Mouse (Mus musculus) hindbrain, embryonic 14.5 days (tissue): ENCODE results near the gene Slc12a8. TPM values are rescaled to one million over a fixed set of nuclear protein-coding genes. Genes with fewer than 3 reads are reported as not detected.

ENCODE experiments used
- ATAC-seq: fragments of 200-750 bp; cut with Nextera tagmentation; 2 replicates; pipeline ENCODE4 v1.8.0; 2017; ENCODE audit warnings: moderate number of reproducible peaks, mild to moderate bottlenecking, moderate TSS enrichment, moderate library complexity; ENCODE audit not compliant: low FRiP score
- DNase-seq: peaks from one replicate; pipeline ENCODE4 v3.0.0-alpha.2; 2015; ENCODE audit warnings: low spot score
- H3K27ac ChIP-seq: fragments of 300-500 bp; sonication (generic); 2 replicates; pipeline ENCODE4 v1.5.1; 2014; ENCODE audit warnings: mild to moderate bottlenecking, moderate library complexity
- H3K27me3 ChIP-seq: fragments of 300-500 bp; sonication (generic); 2 replicates; pipeline ENCODE4 v1.6.1; 2014; ENCODE audit warnings: mild to moderate bottlenecking, low read length, mixed read lengths; ENCODE audit not compliant: control insufficient read depth, insufficient read depth
- H3K36me3 ChIP-seq: fragments of 300-500 bp; sonication (generic); replicated peaks from 2 replicates; pipeline ENCODE4 v1.6.1; 2014; ENCODE audit not compliant: control insufficient read depth, insufficient read depth
- H3K4me1 ChIP-seq: fragments of 300-500 bp; sonication (generic); replicated peaks from 2 replicates; pipeline ENCODE4 v1.6.1; 2014; ENCODE audit warnings: antibody characterized with exemption, low read length, mixed read lengths; ENCODE audit not compliant: control insufficient read depth, insufficient read depth
- H3K4me2 ChIP-seq: fragments of 300-500 bp; sonication (generic); replicated peaks from 2 replicates; pipeline ENCODE4 v1.6.1; 2014; ENCODE audit warnings: mild to moderate bottlenecking, moderate library complexity
- H3K4me3 ChIP-seq: fragments of 300-500 bp; sonication (generic); replicated peaks from 2 replicates; pipeline ENCODE4 v1.5.1; 2014; ENCODE audit warnings: mild to moderate bottlenecking, low read length
- H3K9ac ChIP-seq: fragments of 300-500 bp; sonication (generic); 2 replicates; pipeline ENCODE4 v1.6.1; 2014
- H3K9me3 ChIP-seq: fragments of 300-500 bp; sonication (generic); 2 replicates; pipeline ENCODE4 v1.6.1; 2016; ENCODE audit warnings: low read length; ENCODE audit not compliant: control insufficient read depth
- WGBS: fragments of 180-500 bp; shearing (Covaris S2); extraction: QIAGEN DNeasy Blood & Tissue Kit; methylation state at CpG from one replicate; pipeline ENCODE4 v1.1.7; 2014; 5-methylcytosine and 5-hydroxymethylcytosine counted together
- polyA plus RNA-seq: library from polyadenylated mRNA; unstranded; fragments of >200 nt; fragmentation: Nextera tagmentation; extraction: Ambion mirVana; gene quantifications from 2 replicates; pipeline ENCODE4 v1.2.1, GENCODE M21; 2014

The Slc12a8 gene
- polyA plus RNA-seq, 1 experiment from 2014 or later: 0.75 TPM

DNA sequence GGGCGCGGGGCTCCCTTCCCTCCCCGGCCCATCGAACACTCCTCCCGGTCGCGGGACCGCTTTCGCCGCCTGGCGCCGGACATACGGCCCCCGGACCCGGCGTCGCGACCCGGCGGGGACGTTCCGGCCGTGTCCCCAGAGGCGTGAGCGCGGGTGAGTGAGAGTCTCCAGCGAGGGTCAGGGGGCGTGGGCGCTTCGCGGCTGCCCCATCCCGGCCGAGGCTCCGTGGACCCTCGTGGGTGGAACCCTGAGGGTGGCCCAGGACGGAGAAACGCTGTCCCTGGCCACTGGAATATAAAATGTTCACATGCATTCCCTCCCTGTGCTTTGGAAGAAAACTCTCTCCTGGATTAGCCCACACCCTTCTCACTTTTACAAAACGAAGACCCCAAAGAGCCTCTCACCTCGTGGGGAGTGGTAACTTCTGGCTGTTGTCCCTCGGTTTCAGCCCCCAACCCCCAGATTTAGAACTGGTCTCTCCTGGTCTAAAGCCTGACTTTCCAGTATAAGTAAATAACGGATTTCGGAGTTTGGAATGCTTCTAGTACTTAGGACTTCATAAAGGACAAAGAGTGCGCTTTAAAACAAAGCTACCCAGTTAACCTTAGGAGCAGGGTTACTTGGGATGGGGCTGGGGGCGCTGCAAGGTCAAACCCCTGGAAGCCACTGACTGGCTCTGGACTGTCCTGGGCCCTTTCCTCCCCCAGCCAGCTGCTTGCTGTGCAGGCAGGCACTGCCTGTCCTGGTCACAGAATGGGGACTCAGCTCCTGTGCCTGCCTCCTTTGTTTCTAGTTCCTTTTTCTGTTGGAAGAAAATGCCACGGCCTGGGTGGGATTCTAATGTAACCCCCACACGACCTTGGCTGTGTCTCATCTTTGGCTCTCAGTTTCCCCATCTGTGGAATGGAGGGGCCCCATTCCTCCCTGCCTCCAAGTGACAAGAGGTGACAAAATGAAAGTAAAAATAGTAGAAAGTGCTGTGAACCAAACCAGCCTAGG lies 167.9 kb downstream of the Slc12a8 start:
- Histone ChIP-seq H3K4me3 (peak overlapping the region; percentile 75), H3K36me3 (no peaks in the 10 kb centered on the region), H3K9ac (peak overlapping the region; percentile 86), H3K27me3 (no peaks in the 10 kb centered on the region), H3K4me2 (peak overlapping the region; percentile 96), H3K4me1 (0 out of 2 replicates have a peak, but pooled peaks cover 5% of the 10 kb centered on the region), H3K27ac (peak overlapping the region; percentile 63), H3K9me3 (no peaks in the 10 kb centered on the region)
- DNase-seq: no peak
- peak; percentile 48; the same call in 1 of the 2 replicates for ATAC-seq
- WGBS: under 1% methylated on average over 43 of the region's 46 CpGs

- Histone ChIP-seq H3K4me3 (peak overlapping the region; percentile 75), H3K27ac (no peak overlapping the region), H3K4me1 (peaks cover 10% of the 10 kb centered on the region; the same call in 1 of the 2 replicates), H3K4me2 (peak overlapping the region; percentile 96), H3K27me3 (no peaks in the 10 kb centered on the region), H3K9ac (peak overlapping the region; percentile 86; the same call in 1 of the 2 replicates), H3K9me3 (no peaks in the 10 kb centered on the region), H3K36me3 (no peaks in the 10 kb centered on the region)
- ATAC-seq: no peak
- DNase-seq: no peak
- 83% methylated on average over 1 of the region's 1 CpGs for WGBS
These were observed 168.9 kb downstream of the Slc12a8 start for GRCm38 (mm10) chr16:33686056-33686455.

DNA sequence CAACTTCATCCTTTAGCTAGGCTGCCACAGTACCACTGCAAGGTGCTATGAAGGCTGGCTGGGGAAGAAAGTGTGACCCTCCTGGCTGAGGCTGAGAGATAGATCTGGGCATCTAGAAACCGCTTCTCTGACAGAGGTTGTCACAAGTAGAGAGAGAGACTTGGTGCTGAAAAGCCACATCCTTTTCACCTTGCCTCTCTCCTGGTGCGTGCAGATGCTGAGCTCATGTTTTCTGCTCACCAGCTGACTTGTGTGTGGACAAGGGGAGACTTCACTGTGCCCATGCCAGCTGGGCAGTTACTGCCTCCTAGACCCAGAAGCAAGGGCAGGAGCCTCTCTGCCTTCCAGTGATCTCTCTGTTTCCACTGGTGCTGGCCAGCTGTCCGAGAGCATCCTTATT lies 170.6 kb downstream of the Slc12a8 start:
- DNase-seq: no peak
- Histone ChIP-seq H3K36me3 (no peaks in the 10 kb centered on the region), H3K4me2 (peak overlapping the region; percentile 96), H3K4me1 (peaks cover 12% of the 10 kb centered on the region; the same call in 1 of the 2 replicates), H3K9me3 (no peaks in the 10 kb centered on the region), H3K4me3 (no peak overlapping the region), H3K27ac (no peak overlapping the region), H3K9ac (no peak overlapping the region), H3K27me3 (no peaks in the 10 kb centered on the region)
- no peak for ATAC-seq
- 69% methylated on average over 3 of the region's 3 CpGs for WGBS

DNA sequence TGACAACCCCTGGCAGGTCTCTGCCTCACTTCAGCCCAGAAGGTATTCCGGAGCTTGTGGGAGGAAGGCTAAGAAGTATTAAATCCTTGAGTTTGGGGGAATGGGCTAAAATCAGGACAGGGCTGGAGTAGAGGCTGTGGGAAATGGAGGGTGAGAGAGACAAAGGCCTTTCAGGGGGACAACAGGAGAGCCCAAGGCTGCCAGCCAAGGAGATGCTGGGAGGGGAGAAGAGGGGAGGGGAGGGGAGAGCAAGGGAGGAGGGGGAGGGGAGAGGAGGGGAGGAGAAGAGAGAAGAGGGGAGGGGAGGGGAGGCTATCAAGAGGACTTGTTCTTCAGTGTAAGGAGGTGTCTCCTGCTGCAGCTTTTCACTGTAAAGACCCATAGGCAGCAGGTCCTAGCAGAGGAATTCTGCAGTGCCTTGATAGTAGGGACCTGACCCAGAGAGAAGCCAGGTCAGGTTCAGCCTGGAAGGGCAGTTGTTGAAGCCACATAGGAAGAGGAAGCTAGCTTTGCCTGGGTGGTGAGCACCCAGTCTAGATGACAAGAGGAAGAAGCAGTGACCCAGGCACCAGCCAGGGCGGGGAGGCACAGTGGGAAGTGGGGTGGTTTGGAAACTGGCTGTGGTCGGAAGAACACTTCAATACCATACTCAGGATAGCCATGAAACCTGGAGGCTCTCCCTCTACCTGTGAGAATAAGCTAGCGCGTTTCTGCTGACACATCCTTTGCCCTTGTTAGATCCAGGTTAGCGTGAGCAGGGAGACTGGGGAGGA lies 174.0 kb downstream of the Slc12a8 start:
- DNase-seq: no peak
- Histone ChIP-seq H3K4me3 (no peak overlapping the region), H3K9me3 (no peaks in the 10 kb centered on the region), H3K27me3 (no peaks in the 10 kb centered on the region), H3K9ac (no peak overlapping the region), H3K36me3 (no peaks in the 10 kb centered on the region), H3K4me2 (no peak overlapping the region), H3K4me1 (peaks cover 13% of the 10 kb centered on the region; the same call in 1 of the 2 replicates), H3K27ac (peak overlapping the region; percentile 32; the same call in 1 of the 2 replicates)
- WGBS: 80% methylated on average over 6 of the region's 6 CpGs
- ATAC-seq: no peak

- no peak for ATAC-seq
- Histone ChIP-seq H3K4me2 (no peak overlapping the region), H3K27ac (no peak overlapping the region), H3K36me3 (no peaks in the 10 kb centered on the region), H3K9me3 (no peaks in the 10 kb centered on the region), H3K4me3 (no peak overlapping the region), H3K4me1 (peaks cover 23% of the 10 kb centered on the region), H3K9ac (no peak overlapping the region), H3K27me3 (no peaks in the 10 kb centered on the region)
- no peak for DNase-seq
- WGBS: 90% methylated on average over 1 of the region's 1 CpGs
These were observed 176.4 kb downstream of the Slc12a8 start for GRCm38 (mm10) chr16:33693553-33693952.

- DNase-seq: no peak
These were observed 179.9 kb downstream of the Slc12a8 start for GRCm38 (mm10) chr16:33696811-33697575.

DNA sequence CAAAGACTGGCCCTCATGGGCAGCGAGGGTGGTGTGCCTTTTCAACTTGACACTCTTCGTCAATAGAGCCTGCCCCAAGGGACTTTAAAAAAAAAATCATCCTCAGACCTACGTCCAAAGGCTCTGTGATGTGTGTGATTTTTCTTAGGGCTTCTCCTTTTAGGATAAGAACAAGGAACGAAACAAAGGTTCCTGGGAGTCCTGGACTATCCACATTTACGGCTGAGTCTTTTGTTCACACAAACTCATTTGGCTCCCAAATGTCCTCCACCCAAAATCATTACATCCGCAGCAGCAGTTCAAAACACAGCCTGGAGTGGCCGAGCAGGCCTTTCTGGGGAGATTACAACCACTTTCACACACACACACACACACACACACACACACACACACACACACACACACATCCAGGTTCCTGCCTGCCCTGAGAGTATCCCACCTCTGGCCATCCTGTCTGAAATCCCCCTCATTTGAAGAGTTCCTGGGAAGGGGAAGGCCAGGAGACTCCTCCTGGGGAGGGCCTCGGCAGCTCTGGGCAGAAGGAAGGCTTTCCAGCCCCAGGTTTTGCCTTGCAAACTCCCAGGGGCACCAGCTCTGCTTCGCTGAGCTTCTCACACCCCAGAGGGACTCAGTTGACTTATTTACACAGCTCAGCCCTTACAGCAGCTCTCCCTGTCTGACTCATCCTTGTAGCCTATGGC lies 180.6 kb downstream of the Slc12a8 start:
- peaks cover 21% of the 10 kb centered on the region for H3K4me1 ChIP-seq
- H3K27ac ChIP-seq: peak overlapping the region; percentile 18
- WGBS: 28% methylated on average over 9 of the region's 9 CpGs

More at GRCm38 (mm10) chr16:33696811-33697575, 179.9 kb downstream of the Slc12a8 start:
- peak overlapping the region; percentile 18 for H3K27ac ChIP-seq
- 60% methylated on average over 13 of the region's 13 CpGs for WGBS
- no peaks in the 10 kb centered on the region for H3K36me3 ChIP-seq
- 0 out of 2 replicates have a peak, but pooled peaks have one; percentile 63 for ATAC-seq
- no peaks in the 10 kb centered on the region for H3K27me3 ChIP-seq
- no peaks in the 10 kb centered on the region for H3K9me3 ChIP-seq
- no peak overlapping the region for H3K9ac ChIP-seq
- H3K4me2 ChIP-seq: no peak overlapping the region
- H3K4me3 ChIP-seq: no peak overlapping the region
- peaks cover 21% of the 10 kb centered on the region for H3K4me1 ChIP-seq

DNA sequence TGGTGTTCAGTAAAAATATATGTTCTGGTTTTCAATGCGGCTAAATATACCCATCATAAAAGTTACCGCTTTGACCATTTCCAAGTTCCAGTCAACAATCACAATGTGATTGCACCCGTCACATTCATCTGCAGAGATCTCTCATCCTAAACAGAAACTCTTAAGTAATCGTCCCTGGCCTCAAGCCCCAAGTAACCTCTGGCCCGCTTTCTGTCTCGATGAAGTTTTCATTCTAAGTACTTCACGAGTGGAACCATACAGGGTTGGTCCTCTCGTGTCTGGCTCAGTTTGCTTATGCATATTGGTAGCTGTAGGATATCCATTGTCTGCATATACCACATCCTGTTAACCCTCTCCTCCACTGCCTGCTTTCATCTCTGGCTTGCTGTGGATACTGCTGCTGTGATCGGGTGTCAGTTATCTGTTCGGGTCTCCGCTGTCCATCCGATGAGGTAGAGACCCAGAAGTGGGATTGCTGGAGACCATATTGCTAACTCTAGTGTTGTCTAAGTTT lies 181.2 kb downstream of the Slc12a8 start:
- Histone ChIP-seq H3K4me3 (no peak overlapping the region), H3K4me2 (no peak overlapping the region), H3K27me3 (no peaks in the 10 kb centered on the region), H3K27ac (peak overlapping the region; percentile 3; the same call in 1 of the 2 replicates), H3K9ac (no peak overlapping the region), H3K36me3 (no peaks in the 10 kb centered on the region), H3K4me1 (peaks cover 21% of the 10 kb centered on the region), H3K9me3 (no peaks in the 10 kb centered on the region)
- ATAC-seq (no peak), DNase-seq (no peak)
- WGBS: 73% methylated on average over 12 of the region's 12 CpGs

More for the DNA sequence above, 180.6 kb downstream of the Slc12a8 start:
- no peaks in the 10 kb centered on the region for H3K36me3 ChIP-seq
- DNase-seq (no peak), ATAC-seq (no peak)
- H3K27me3 ChIP-seq: no peaks in the 10 kb centered on the region
- H3K9ac ChIP-seq: no peak overlapping the region
- H3K9me3 ChIP-seq: no peaks in the 10 kb centered on the region
- H3K4me2 ChIP-seq: no peak overlapping the region
- no peak overlapping the region for H3K4me3 ChIP-seq
